Mouse (Mus musculus): ENCODE measurements around the gene Olfr198.
"Not testable (repeated sequence)": the region's sequence is repeated elsewhere in the genome, so short reads cannot be mapped to it uniquely, and the experiment has no call there.

Gene Olfr198

GRCm38 (mm10) chr16:59203433-59203832, at the start of gene Olfr198:
Olfr198 (minus strand) TSS chr16:59203533.
- not testable (repeated sequence) for DNase-seq

GRCm38 (mm10) chr16:59249684-59250083, 46.4 kb upstream of the Olfr198 start:
- no peak for DNase-seq

GRCm38 (mm10) chr16:59219667-59220066, 16.3 kb upstream of the Olfr198 start, which contains the start of gene Olfr199:
Olfr199 (minus strand) TSS chr16:59219767.
- not testable (repeated sequence) for DNase-seq

- not testable (repeated sequence) for DNase-seq
Measured at GRCm38 (mm10) chr16:59217861-59218260, 14.5 kb upstream of the Olfr198 start.

- DNase-seq, result no peak
Measured at GRCm38 (mm10) chr16:59170354-59170753, 33.0 kb downstream of the Olfr198 start, which contains the start of gene Olfr196. Olfr196 (minus strand) TSS chr16:59170454.

- DNase-seq, result no peak
Measured at GRCm38 (mm10) chr16:59151996-59152395, 51.3 kb downstream of the Olfr198 start.
